ENCODE assay signal across 9 mouse cellular contexts in genomic region chr9:54830624-54831023, GRCm38 (mm10). TPM values are rescaled to one million over a fixed set of nuclear protein-coding genes. Genes with fewer than 3 reads are reported as not detected.
A peak's percentile ranks its signal among the peaks of the same experiment; 100 is the strongest.
DNase-seq lines count a peak whose midpoint lies in the region; ATAC-seq and TF ChIP-seq lines count a peak whose summit lies in the region.
"Had no signal": no experiment of that assay in that cellular context is flagged by ENCODE, and none has a peak within 500 bp of the region (broad histone marks: within the 10 kb centered on the region; RNA-seq: fewer than 3 reads in every experiment).

No protein-coding gene starts in this region.

- H3K9ac ChIP-seq in kidney, postnatal 0 days (ENCODE audit: low read depth, low read length), result no peak overlapping the region
- no peak overlapping the region for H3K9ac ChIP-seq in liver, postnatal 0 days (replicated peaks)
- H3K9ac ChIP-seq: heart, embryonic 15.5 days had no signal

- TF ChIP-seq POLR2A in spleen, adult 2 months (IDR thresholded peaks at IDR 0.05; ENCODE audit: low read depth, low read length), result no peak

- TF ChIP-seq EP300 in liver, postnatal 0 days (IDR thresholded peaks at IDR 0.05; ENCODE audit: low read depth), result no peak

- no peak for ATAC-seq in kidney, postnatal 0 days (replicated peaks; ENCODE audit: low FRiP score, low read depth)
- no peak for ATAC-seq in liver, postnatal 0 days

- H3K9me3 ChIP-seq in kidney, postnatal 0 days (replicated peaks; ENCODE audit: low read length), result no peaks in the 10 kb centered on the region
- H3K9me3 ChIP-seq in liver, postnatal 0 days (ENCODE audit: low read length), result no peaks in the 10 kb centered on the region
- H3K9me3 ChIP-seq: heart, embryonic 15.5 days had no signal

- no peak overlapping the region for H3K27ac ChIP-seq in spleen, adult 2 months (ENCODE audit: insufficient read depth, low read length)
- no peak overlapping the region for H3K27ac ChIP-seq in kidney, postnatal 0 days
- no peak overlapping the region for H3K27ac ChIP-seq in liver, postnatal 0 days (ENCODE audit: low read depth)
- H3K27ac ChIP-seq: heart, embryonic 15.5 days had no signal

- 52% methylated on average over 3 of the region's 3 CpGs for WGBS in spleen, adult 2 months
- whole genome bisulfite sequencing in kidney, postnatal 0 days, result 46% methylated on average over 3 of the region's 3 CpGs
- WGBS in liver, postnatal 0 days (ENCODE audit: insufficient replicate concordance), result 28% methylated on average over 3 of the region's 3 CpGs

- no peak overlapping the region for H3K4me2 ChIP-seq in kidney, postnatal 0 days (ENCODE audit: low read length)
- H3K4me2 ChIP-seq in liver, postnatal 0 days (ENCODE audit: low read depth, low read length), result no peak overlapping the region
- H3K4me2 ChIP-seq: heart, embryonic 15.5 days had no signal

- H3K36me3 ChIP-seq in spleen, adult 2 months (ENCODE audit: control insufficient read depth, insufficient read depth, low read length), result no peaks in the 10 kb centered on the region
- no peaks in the 10 kb centered on the region for H3K36me3 ChIP-seq in kidney, postnatal 0 days (ENCODE audit: insufficient read depth, low read length)
- no peaks in the 10 kb centered on the region for H3K36me3 ChIP-seq in liver, postnatal 0 days (replicated peaks; ENCODE audit: insufficient read depth, low read length)
- H3K36me3 ChIP-seq: heart, embryonic 15.5 days had no signal

- peak; percentile 45; the same call in 1 of the 2 replicates for TF ChIP-seq CTCF in spleen, adult 2 months (IDR thresholded peaks at IDR 0.05; ENCODE audit: extremely low read depth, insufficient read depth, insufficient read length, insufficient replicate concordance)
- peak; percentile 84 for TF ChIP-seq CTCF in kidney, postnatal 0 days (IDR thresholded peaks at IDR 0.05; ENCODE audit: low read depth)
- TF ChIP-seq CTCF in liver, postnatal 0 days (IDR thresholded peaks at IDR 0.05; ENCODE audit: low read depth), result peak; percentile 82

- no peaks in the 10 kb centered on the region for H3K4me1 ChIP-seq in spleen, adult 2 months (ENCODE audit: control insufficient read depth, insufficient read depth, insufficient read length)
- H3K4me1 ChIP-seq in kidney, postnatal 0 days (replicated peaks; ENCODE audit: insufficient read depth, low read length), result no peaks in the 10 kb centered on the region
- no peaks in the 10 kb centered on the region for H3K4me1 ChIP-seq in liver, postnatal 0 days (ENCODE audit: insufficient read depth)
- H3K4me1 ChIP-seq: heart, embryonic 15.5 days had no signal

- DNase-seq in embryo, embryonic 10 days (ENCODE audit: low spot score), result peak; percentile 79
- no peak for DNase-seq in embryo, embryonic 9.5 days (ENCODE audit: extremely low spot score)
- DNase-seq in spleen, adult 2 months (ENCODE audit: low read depth in 1 of 2, low spot score in 2 of 2), result peak in 1 of 2 experiments; percentile 23
- no peak for DNase-seq in spleen, postnatal 36 days (ENCODE audit: low spot score in 2 of 2)
- DNase-seq in cerebellum, adult 9-11 months, result peak; percentile 5
- peak; percentile 74 for DNase-seq in kidney, postnatal 0 days (ENCODE audit: low spot score)
- peak; percentile 59 for DNase-seq in liver, postnatal 0 days
- DNase-seq in testis, postnatal 10 days (ENCODE audit: low spot score), result peak; percentile 72

- no peak overlapping the region for H3K4me3 ChIP-seq in spleen, adult 2 months (ENCODE audit: extremely low read depth, insufficient read depth, insufficient read length)
- H3K4me3 ChIP-seq in kidney, postnatal 0 days (replicated peaks; ENCODE audit: low read depth, low read length), result no peak overlapping the region
- H3K4me3 ChIP-seq in liver, postnatal 0 days (ENCODE audit: low read depth, low read length), result no peak overlapping the region
- H3K4me3 ChIP-seq: heart, embryonic 15.5 days had no signal

- no peaks in the 10 kb centered on the region for H3K27me3 ChIP-seq in spleen, adult 2 months (ENCODE audit: control insufficient read depth, insufficient read depth, low read length)
- H3K27me3 ChIP-seq in kidney, postnatal 0 days (ENCODE audit: insufficient read depth, low read length), result no peaks in the 10 kb centered on the region
- H3K27me3 ChIP-seq in liver, postnatal 0 days (ENCODE audit: insufficient read depth, low read length), result no peaks in the 10 kb centered on the region
- H3K27me3 ChIP-seq: heart, embryonic 15.5 days had no signal

RNA-seq across cellular contexts. Expression of gene Ireb2, which starts 33.0 kb away (rescaled TPM):
- polyA plus RNA-seq in spleen, adult 2 months (2012; rRNA removed), result 3.0 and 3.3 TPM in 2 replicates
- 23.4 and 24.5 TPM in 2 replicates for polyA plus RNA-seq in kidney, postnatal 0 days (2015; fragmentation: Nextera tagmentation; extraction: Ambion mirVana)
- polyA plus RNA-seq in liver, postnatal 0 days (2015; fragmentation: Nextera tagmentation; extraction: Ambion mirVana), result 6.5 and 7.5 TPM in 2 replicates

Comparison
In these comparisons a context has a peak if more than half of its experiments do, and no peak if none do; other contexts are left out.
1. DNase-seq: peak in embryo, embryonic 10 days (single experiment), cerebellum, adult 9-11 months (single experiment), kidney, postnatal 0 days (single experiment), liver, postnatal 0 days (single experiment) and testis, postnatal 10 days (single experiment); none in embryo, embryonic 9.5 days (single experiment) and spleen, postnatal 36 days (0 of 2).
2. Peak in every context shown above with its lines, with median percentiles within 50 percentile points of each other: CTCF ChIP-seq.